Mouse (Mus musculus) intestine, embryonic 16.5 days (tissue): ENCODE data around the gene Clcn7. TPM values are rescaled to one million over a fixed set of nuclear protein-coding genes. Genes with fewer than 3 reads are reported as not detected.

Source experiments
- ATAC-seq: fragments of 200-750 bp; cut with Nextera tagmentation; 2 replicates; pipeline ENCODE4 v1.8.0; 2017; ENCODE audit warnings: moderate TSS enrichment, moderate library complexity
- H3K27ac ChIP-seq: fragments of 300-500 bp; sonication (generic); 2 replicates; pipeline ENCODE4 v1.5.1; 2014; ENCODE audit warnings: mild to moderate bottlenecking, low read length
- H3K27me3 ChIP-seq: fragments of 300-500 bp; sonication (generic); replicated peaks from 2 replicates; pipeline ENCODE4 v1.6.1; 2014; ENCODE audit warnings: low read length, control low read depth, mixed read lengths; ENCODE audit not compliant: control insufficient read depth, insufficient read depth
- H3K36me3 ChIP-seq: fragments of 300-500 bp; sonication (generic); 2 replicates; pipeline ENCODE4 v1.6.1; 2014; ENCODE audit warnings: low read length, control low read depth; ENCODE audit not compliant: control insufficient read depth, insufficient read depth
- H3K4me1 ChIP-seq: fragments of 300-500 bp; sonication (generic); 2 replicates; pipeline ENCODE4 v1.6.1; 2014; ENCODE audit warnings: low read length, control low read depth, mixed read lengths; ENCODE audit not compliant: control insufficient read depth, insufficient read depth
- H3K4me2 ChIP-seq: fragments of 300-500 bp; sonication (generic); 2 replicates; pipeline ENCODE4 v1.6.1; 2014; ENCODE audit warnings: low read depth, low read length, control low read depth
- H3K4me3 ChIP-seq: fragments of 300-500 bp; sonication (generic); 2 replicates; pipeline ENCODE4 v1.5.1; 2014; ENCODE audit warnings: mild to moderate bottlenecking, low read length
- H3K9ac ChIP-seq: fragments of 300-500 bp; sonication (generic); 2 replicates; pipeline ENCODE4 v1.6.1; 2014; ENCODE audit warnings: low read depth, low read length
- H3K9me3 ChIP-seq: fragments of 300-500 bp; sonication (generic); 2 replicates; pipeline ENCODE4 v1.6.1; 2016; ENCODE audit warnings: low read length, control low read depth; ENCODE audit not compliant: control insufficient read depth
- WGBS: fragments of 180-500 bp; shearing (Covaris S2); extraction: QIAGEN DNeasy Blood & Tissue Kit; methylation state at CpG from one replicate; pipeline ENCODE4 v1.1.7; 2014; 5-methylcytosine and 5-hydroxymethylcytosine counted together
- polyA plus RNA-seq: library from polyadenylated mRNA; unstranded; fragments of >200 nt; fragmentation: Nextera tagmentation; extraction: Ambion mirVana; gene quantifications from 2 replicates; pipeline ENCODE4 v1.2.1, GENCODE M21; 2015

The Clcn7 gene
- polyA plus RNA-seq, 1 experiment from 2014 or later = 21.8 TPM

GRCm38 (mm10) chr17:25164770-25165169, 31.6 kb downstream of the Clcn7 start:
- peaks cover 5% of the 10 kb centered on the region for H3K36me3 ChIP-seq
- no peak overlapping the region for H3K4me3 ChIP-seq
- no peak for ATAC-seq
- H3K4me2 ChIP-seq = no peak overlapping the region
- WGBS = 83% methylated on average over 3 of the region's 3 CpGs
- H3K9me3 ChIP-seq = no peaks in the 10 kb centered on the region
- H3K9ac ChIP-seq = no peak overlapping the region
- H3K4me1 ChIP-seq = peaks cover 9% of the 10 kb centered on the region; the same call in 1 of the 2 replicates
- no peak overlapping the region for H3K27ac ChIP-seq
- H3K27me3 ChIP-seq = no peaks in the 10 kb centered on the region

- no peak overlapping the region for H3K4me2 ChIP-seq
- no peaks in the 10 kb centered on the region for H3K36me3 ChIP-seq
- no peak overlapping the region; the same call in 1 of the 2 replicates for H3K27ac ChIP-seq
- no peaks in the 10 kb centered on the region for H3K27me3 ChIP-seq
- peaks cover 9% of the 10 kb centered on the region; the same call in 1 of the 2 replicates for H3K4me1 ChIP-seq
- ATAC-seq = peak; percentile 75
- H3K9ac ChIP-seq = no peak overlapping the region
- H3K9me3 ChIP-seq = no peaks in the 10 kb centered on the region
- no peak overlapping the region for H3K4me3 ChIP-seq
- WGBS = 35% methylated on average over 6 of the region's 6 CpGs
Measured at GRCm38 (mm10) chr17:25165970-25166671, 32.9 kb downstream of the Clcn7 start.

DNA sequence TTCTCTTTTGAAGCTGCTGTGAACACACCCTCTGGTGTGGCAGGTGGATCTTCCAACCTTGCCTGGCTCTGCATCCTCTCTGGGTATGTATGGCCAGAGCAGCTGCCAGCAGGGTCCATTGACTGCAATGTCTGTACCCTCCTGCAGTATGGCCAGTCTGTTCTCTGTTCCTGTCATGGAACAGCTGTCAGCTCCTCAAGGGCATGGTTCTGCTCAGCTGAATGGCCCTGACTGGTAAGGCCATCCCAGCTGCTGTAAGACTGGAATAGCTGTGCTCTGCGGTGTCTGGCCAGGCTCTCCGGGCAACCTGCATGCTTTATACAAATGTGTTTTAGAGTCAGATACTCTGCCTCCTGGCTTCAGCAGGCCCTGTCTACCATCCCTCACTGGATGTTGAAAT, 36.5 kb downstream of the Clcn7 start:
- H3K36me3 ChIP-seq = no peaks in the 10 kb centered on the region
- no peak overlapping the region for H3K9ac ChIP-seq
- no peak overlapping the region for H3K4me3 ChIP-seq
- no peaks in the 10 kb centered on the region for H3K27me3 ChIP-seq
- ATAC-seq = no peak
- H3K27ac ChIP-seq = no peak overlapping the region
- peaks cover 9% of the 10 kb centered on the region; the same call in 1 of the 2 replicates for H3K4me1 ChIP-seq
- H3K9me3 ChIP-seq = no peaks in the 10 kb centered on the region
- H3K4me2 ChIP-seq = no peak overlapping the region
- WGBS = 93% methylated on average over 2 of the region's 2 CpGs

GRCm38 (mm10) chr17:25172558-25172957, 39.4 kb downstream of the Clcn7 start:
- no peak for ATAC-seq
- 86% methylated on average over 3 of the region's 3 CpGs for WGBS
- Histone ChIP-seq H3K36me3 (no peaks in the 10 kb centered on the region), H3K4me1 (peaks cover 5% of the 10 kb centered on the region; the same call in 1 of the 2 replicates), H3K4me3 (no peak overlapping the region), H3K27me3 (no peaks in the 10 kb centered on the region), H3K9me3 (no peaks in the 10 kb centered on the region), H3K4me2 (no peak overlapping the region), H3K27ac (no peak overlapping the region), H3K9ac (no peak overlapping the region)

DNA sequence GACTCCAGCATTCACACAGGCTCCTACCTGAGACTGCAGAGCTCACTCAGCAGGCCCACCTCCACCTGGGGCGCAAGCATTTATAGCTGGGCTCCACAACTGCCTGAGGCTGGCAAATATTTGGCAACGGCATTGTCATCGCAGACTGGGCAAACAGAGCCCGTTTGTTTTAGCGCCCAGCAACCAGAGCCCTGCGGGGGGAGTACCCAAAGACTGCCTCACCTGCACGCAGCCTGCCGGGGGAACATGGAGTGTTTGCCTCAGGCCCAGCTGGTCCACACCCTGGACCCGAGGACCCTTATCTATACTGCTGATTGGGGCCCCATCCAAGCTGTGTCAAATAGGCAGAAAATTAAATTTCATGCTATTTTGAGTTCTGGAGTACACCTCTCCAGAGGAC, 42.2 kb downstream of the Clcn7 start, which contains the start of gene Gm38655:
Gm38655 (minus strand) TSS at position 61 of the 400 bp plus-strand sequence.
- peak; percentile 74 for ATAC-seq
- peaks cover 5% of the 10 kb centered on the region; the same call in 1 of the 2 replicates for H3K4me1 ChIP-seq
- no peak within 1 kb of the TSS for H3K27ac ChIP-seq
- 47% methylated on average over 9 of the region's 9 CpGs for WGBS
- no peak within 1 kb of the TSS for H3K4me2 ChIP-seq
- no peaks in the 10 kb centered on the region for H3K27me3 ChIP-seq
- H3K9ac ChIP-seq = peak within 1 kb of the TSS; percentile 3; the same call in 1 of the 2 replicates
- H3K36me3 ChIP-seq = no peaks in the 10 kb centered on the region
- H3K9me3 ChIP-seq = no peaks in the 10 kb centered on the region
- no peak within 1 kb of the TSS for H3K4me3 ChIP-seq

DNA sequence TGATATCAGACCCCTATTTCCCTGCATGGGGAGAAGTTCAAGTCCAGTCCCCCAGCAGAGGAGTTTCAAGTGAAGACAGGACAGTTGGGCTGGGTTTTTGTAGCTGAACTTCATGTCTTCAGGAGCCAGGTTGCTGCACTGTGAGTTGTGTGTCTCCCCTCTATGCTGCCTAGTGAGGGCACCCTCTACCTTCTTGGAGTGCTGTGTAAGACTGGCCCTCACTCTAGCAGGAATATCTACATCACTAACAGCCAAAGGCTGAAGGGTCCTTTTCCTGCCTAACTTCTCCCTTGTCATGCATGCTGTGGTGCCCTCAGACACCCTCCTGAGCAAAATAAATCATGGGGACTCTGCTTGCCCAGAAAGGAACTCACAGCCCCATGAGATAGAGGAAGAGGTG, 50.0 kb downstream of the Clcn7 start:
- no peak overlapping the region; the same call in 1 of the 2 replicates for H3K4me2 ChIP-seq
- no peak overlapping the region for H3K4me3 ChIP-seq
- peaks cover 21% of the 10 kb centered on the region for H3K4me1 ChIP-seq

GRCm38 (mm10) chr17:25184129-25184691, 51.0 kb downstream of the Clcn7 start, which contains the start of gene BC003965:
Gene BC003965 (plus strand): TSS chr17:25184554.
- Histone ChIP-seq H3K9me3 (no peaks in the 10 kb centered on the region), H3K36me3 (no peaks in the 10 kb centered on the region), H3K27me3 (no peaks in the 10 kb centered on the region), H3K4me2 (peak within 1 kb of the TSS; percentile 89), H3K9ac (peak within 1 kb of the TSS; percentile 81), H3K4me3 (peak within 1 kb of the TSS; percentile 98), H3K27ac (peak within 1 kb of the TSS; percentile 93), H3K4me1 (peaks cover 21% of the 10 kb centered on the region)
- ATAC-seq = peak; percentile 91
- WGBS = under 1% methylated on average over 50 of the region's 50 CpGs

More for the DNA sequence above, 50.0 kb downstream of the Clcn7 start:
- Histone ChIP-seq H3K27ac (no peak overlapping the region), H3K9me3 (no peaks in the 10 kb centered on the region), H3K36me3 (no peaks in the 10 kb centered on the region), H3K9ac (0 out of 2 replicates have a peak overlapping the region, but pooled peaks have one; percentile 81), H3K27me3 (no peaks in the 10 kb centered on the region)
- no peak for ATAC-seq

DNA sequence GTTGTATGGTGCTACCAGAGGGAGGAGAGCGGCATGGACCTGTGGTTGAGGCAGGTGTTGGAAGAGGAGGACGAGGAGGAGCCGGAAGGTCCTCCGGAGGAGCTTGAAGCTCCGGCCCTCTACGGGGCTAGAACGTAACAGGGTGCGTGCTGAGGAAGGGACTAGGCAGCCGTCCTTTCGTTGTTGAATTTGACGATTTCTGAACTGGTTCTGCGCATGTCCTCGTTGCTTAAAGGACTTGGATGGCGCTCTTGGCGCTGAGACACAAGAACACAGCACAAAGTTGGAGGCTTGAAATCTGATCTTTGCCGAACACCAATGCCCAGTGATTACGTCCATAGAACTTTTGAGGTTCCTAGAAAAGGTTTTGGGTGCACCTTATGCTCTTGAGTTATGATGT, 51.8 kb downstream of the Clcn7 start:
- ATAC-seq = peak; percentile 29
- WGBS = 10% methylated on average over 17 of the region's 17 CpGs
- no peaks in the 10 kb centered on the region for H3K9me3 ChIP-seq
- no peaks in the 10 kb centered on the region for H3K36me3 ChIP-seq
- no peaks in the 10 kb centered on the region for H3K27me3 ChIP-seq
- peak overlapping the region; percentile 89 for H3K4me2 ChIP-seq
- peak overlapping the region; percentile 98 for H3K4me3 ChIP-seq
- peak overlapping the region; percentile 54 for H3K27ac ChIP-seq
- peaks cover 25% of the 10 kb centered on the region for H3K4me1 ChIP-seq
- peak overlapping the region; percentile 81 for H3K9ac ChIP-seq

GRCm38 (mm10) chr17:25187784-25188149, 54.6 kb downstream of the Clcn7 start:
- H3K36me3 ChIP-seq = no peaks in the 10 kb centered on the region
- peak overlapping the region; percentile 94 for H3K4me3 ChIP-seq

More at GRCm38 (mm10) chr17:25187784-25188149, 54.6 kb downstream of the Clcn7 start:
- peak overlapping the region; percentile 73 for H3K27ac ChIP-seq
- 7% methylated on average over 11 of the region's 11 CpGs for WGBS
- ATAC-seq = no peak
- peak overlapping the region; percentile 87 for H3K4me2 ChIP-seq
- H3K27me3 ChIP-seq = no peaks in the 10 kb centered on the region
- H3K9me3 ChIP-seq = no peaks in the 10 kb centered on the region
- H3K9ac ChIP-seq = peak overlapping the region; percentile 95
- peaks cover 25% of the 10 kb centered on the region for H3K4me1 ChIP-seq
